Mouse (Mus musculus) lung, postnatal 14 days (tissue): ENCODE measurements at regions not wholly inside any gene's neighbourhood (a gene's known extent, or its start where the extent isn't known, plus 50 kb on each side); places are given as distances from the start of the nearest gene placed in this dataset.

Source experiments
- DNase-seq: peaks from one replicate; pipeline ENCODE4 v3.0.0; 2021

GRCm38 (mm10) chr1:31337087-31337486 lies 114.4 kb downstream of the Pih1d3 start:
- DNase-seq: peak; percentile 1

GRCm38 (mm10) chr1:31363971-31364370 lies 141.3 kb downstream of the Pih1d3 start:
- no peak for DNase-seq

DNA sequence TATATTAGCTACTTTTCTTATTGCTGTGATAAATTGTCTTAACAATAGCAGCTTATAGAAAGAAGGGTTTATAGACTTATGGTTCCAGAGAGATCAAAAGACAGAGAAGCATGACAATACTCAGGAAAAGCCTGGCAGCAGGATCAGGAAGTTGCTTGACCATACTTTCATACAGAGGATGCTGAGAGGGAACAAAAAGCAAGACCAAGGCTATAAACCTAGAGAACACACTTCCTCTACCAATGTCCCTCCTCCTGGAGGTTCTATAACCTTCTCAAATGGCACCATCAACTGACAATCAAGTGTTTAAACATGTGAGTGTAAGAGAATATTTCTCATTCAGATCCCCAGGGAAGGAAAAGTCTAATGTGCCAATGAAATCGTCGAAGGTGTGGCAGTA lies 154.7 kb downstream of the Pih1d3 start:
- DNase-seq: no peak

DNA sequence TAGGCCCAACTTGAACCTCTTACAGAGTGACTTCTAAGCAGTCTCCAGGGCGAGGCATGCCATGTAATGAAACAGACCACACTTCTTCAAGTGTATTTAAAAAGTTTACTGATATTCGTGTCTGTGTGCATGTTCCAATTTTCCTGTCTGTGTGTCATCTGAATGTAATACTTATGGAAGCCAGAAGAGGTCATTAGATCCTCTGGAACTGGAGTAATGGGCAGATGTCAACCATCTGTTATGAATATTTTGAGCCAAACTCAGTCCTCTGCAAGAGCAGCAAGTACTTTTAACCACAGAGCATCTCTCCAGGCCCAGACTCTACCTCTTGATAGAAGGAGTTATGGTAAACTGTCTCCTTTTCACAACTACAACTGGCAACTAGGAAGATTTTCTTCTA lies 156.4 kb downstream of the Pih1d3 start:
- no peak for DNase-seq

DNA sequence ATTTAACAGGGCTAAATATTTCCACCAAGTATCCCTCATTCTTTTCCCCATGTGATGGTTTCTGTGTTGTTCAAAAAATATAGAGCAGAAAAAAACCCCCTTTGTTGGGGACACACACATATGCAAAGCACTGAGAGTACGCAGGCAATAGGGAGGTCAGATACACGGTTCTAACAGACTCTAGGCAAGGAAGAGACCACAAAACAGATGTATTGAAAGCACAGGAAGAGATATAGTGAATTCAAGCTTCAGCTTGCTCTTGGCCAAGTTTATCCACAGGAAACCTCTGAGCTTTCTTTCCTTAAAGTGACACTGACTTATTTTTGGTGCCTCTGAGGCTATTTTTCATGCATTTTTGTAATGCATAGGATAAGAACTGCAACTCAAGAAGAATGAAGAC lies 157.7 kb downstream of the Pih1d3 start:
- no peak for DNase-seq

DNA sequence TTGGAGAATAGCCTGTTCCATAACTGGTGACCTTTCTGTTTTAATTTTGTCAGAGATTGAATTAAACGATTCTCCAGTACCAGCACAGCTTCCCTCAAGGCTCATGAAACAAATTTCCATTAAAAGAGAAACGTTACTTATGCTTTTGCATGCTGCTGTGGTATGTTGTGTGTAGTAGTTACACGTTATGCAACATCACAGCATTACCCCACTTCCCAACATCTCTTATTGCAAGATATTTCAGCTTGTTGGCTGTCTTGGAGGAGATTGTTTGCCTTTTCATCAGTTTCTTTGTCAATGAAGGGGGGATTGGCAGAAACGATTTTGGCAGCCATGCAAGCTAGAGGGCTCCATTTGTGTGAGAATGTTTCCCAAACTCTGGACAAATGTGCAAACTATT lies 159.6 kb downstream of the Pih1d3 start:
- DNase-seq: no peak
